Mouse (Mus musculus) C2C12 (cell line): ENCODE results near the gene Scn1b. TPM values are rescaled to one million over a fixed set of nuclear protein-coding genes. Genes with fewer than 3 reads are reported as not detected.

Source experiments
- H3K27me3 ChIP-seq: one replicate; pipeline ENCODE4 v1.6.1; 2011; ENCODE audit not compliant: control insufficient read depth, insufficient read depth, insufficient read length
- H3K36me3 ChIP-seq: one replicate; pipeline ENCODE4 v1.6.1; 2011; ENCODE audit not compliant: control insufficient read depth, insufficient read depth
- H3K4me3 ChIP-seq: one replicate; pipeline ENCODE4 v1.5.1; 2011; ENCODE audit warnings: mild to moderate bottlenecking, control low read depth; ENCODE audit not compliant: poor library complexity, insufficient read depth, severe bottlenecking
- H3K79me2 ChIP-seq: one replicate; pipeline ENCODE4 v1.6.1; 2011; ENCODE audit not compliant: control insufficient read depth, insufficient read depth
- H3K79me3 ChIP-seq: one replicate; pipeline ENCODE4 v1.6.1; 2011; ENCODE audit warnings: low read depth, control low read depth
- H3ac ChIP-seq: one replicate; pipeline ENCODE3; 2011; ENCODE audit warnings: low read depth; ENCODE audit not compliant: control insufficient read depth, insufficient read length
- CEBPB ChIP-seq: IDR thresholded peaks from one replicate; pipeline ENCODE4 v1.6.1; 2011; ENCODE audit warnings: low read depth, mild to moderate bottlenecking, control low read depth, moderate library complexity
- CTCF ChIP-seq: IDR thresholded peaks from one replicate; pipeline ENCODE4 v1.5.1; 2011; ENCODE audit not compliant: control insufficient read depth, insufficient read depth, insufficient read length
- FOSL1 ChIP-seq: IDR thresholded peaks from one replicate; pipeline ENCODE4 v1.8.0; 2011; ENCODE audit warnings: mild to moderate bottlenecking, low read length; ENCODE audit not compliant: poor library complexity, insufficient read depth, severe bottlenecking
- MAX ChIP-seq: IDR thresholded peaks from one replicate; pipeline ENCODE4 v1.6.1; 2011; ENCODE audit warnings: mild to moderate bottlenecking, control low read depth
- MYOD1 ChIP-seq: IDR thresholded peaks from one replicate; pipeline ENCODE4 v1.6.1; 2011; ENCODE audit warnings: low read depth; ENCODE audit not compliant: control insufficient read depth, insufficient read length
- MYOG ChIP-seq: IDR thresholded peaks from one replicate; pipeline ENCODE4 v1.6.1; 2011; ENCODE audit not compliant: control insufficient read depth, insufficient read length; ENCODE audit errors: extremely low read depth
- USF1 ChIP-seq: IDR thresholded peaks from one replicate; pipeline ENCODE4 v1.6.1; 2011; ENCODE audit warnings: low read depth, mild to moderate bottlenecking, control low read depth, moderate library complexity
- polyA plus RNA-seq: library from polyadenylated mRNA; unstranded; fragments of >200 nt; fragmentation: generic; extraction: Trizol; gene quantifications from one replicate; pipeline ENCODE4 v1.2.1, GENCODE M21; 2012; ENCODE audit warnings: missing spikeins

Gene Scn1b
- polyA plus RNA-seq, 1 experiment = 2.3 TPM

DNA sequence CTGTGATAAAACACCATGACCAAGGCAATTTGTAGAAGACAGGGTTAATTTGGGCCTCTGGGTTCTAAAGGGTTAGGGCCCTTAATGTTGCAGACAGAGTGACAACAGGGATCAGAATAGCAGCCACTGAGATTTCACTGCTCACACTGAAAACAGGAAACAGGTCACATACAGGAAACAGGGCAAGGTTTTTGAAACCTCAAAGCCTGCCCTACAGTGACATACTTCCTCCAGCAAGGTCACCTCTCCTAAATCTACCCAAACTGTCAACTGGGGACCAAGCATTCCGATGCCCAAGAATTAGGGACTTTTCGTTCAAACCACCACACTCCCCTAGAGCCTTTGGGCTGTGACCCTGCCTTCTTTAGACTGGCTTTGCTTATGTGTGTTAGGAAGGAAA is 37.1 kb downstream of the Scn1b start:
- Histone ChIP-seq H3K79me2 (no peaks in the 10 kb centered on the region), H3K4me3 (no peak overlapping the region), H3K79me3 (no peaks in the 10 kb centered on the region), H3K36me3 (no peaks in the 10 kb centered on the region), H3ac (no peak overlapping the region), H3K27me3 (peaks cover 26% of the 10 kb centered on the region)
- TF ChIP-seq MYOD1 (no peak), CEBPB (no peak), USF1 (no peak), CTCF (no peak), MYOG (no peak), MAX (no peak), FOSL1 (no peak)

GRCm38 (mm10) chr7:31088206-31088605 is 38.6 kb downstream of the Scn1b start:
- no peak for TF ChIP-seq CTCF
- no peak for TF ChIP-seq FOSL1
- no peak for TF ChIP-seq MYOG
- TF ChIP-seq USF1 = no peak
- TF ChIP-seq MYOD1 = no peak
- no peak for TF ChIP-seq MAX
- TF ChIP-seq CEBPB = no peak

DNA sequence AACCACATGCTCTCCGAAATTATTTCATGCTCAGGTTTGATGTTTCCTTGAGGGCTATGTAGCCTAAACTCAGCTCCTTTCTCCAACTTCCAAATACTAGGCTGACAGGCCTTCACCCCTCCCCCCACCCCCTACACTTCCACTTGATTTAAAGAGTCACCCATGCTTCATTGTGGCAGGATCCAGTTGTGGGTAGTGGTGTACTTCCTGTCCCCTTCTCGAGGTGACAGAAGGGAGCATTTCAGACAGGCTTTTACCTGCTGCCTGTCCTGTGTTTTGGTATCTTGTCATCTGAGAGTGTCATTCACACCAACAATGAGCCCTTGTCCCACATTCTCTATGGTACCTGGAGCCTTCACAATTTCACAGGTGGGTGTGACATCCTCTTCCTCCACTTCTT is 39.5 kb downstream of the Scn1b start:
- Histone ChIP-seq H3K4me3 (no peak overlapping the region), H3K79me3 (no peaks in the 10 kb centered on the region), H3K27me3 (peaks cover 8% of the 10 kb centered on the region), H3ac (no peak overlapping the region), H3K36me3 (no peaks in the 10 kb centered on the region), H3K79me2 (no peaks in the 10 kb centered on the region)
- TF ChIP-seq MAX = no peak
- no peak for TF ChIP-seq FOSL1
- no peak for TF ChIP-seq MYOG
- TF ChIP-seq MYOD1 = no peak

More at GRCm38 (mm10) chr7:31088206-31088605, 38.6 kb downstream of the Scn1b start:
- peaks cover 14% of the 10 kb centered on the region for H3K27me3 ChIP-seq
- no peaks in the 10 kb centered on the region for H3K79me2 ChIP-seq
- no peak overlapping the region for H3K4me3 ChIP-seq
- no peaks in the 10 kb centered on the region for H3K79me3 ChIP-seq
- no peak overlapping the region for H3ac ChIP-seq
- no peaks in the 10 kb centered on the region for H3K36me3 ChIP-seq

DNA sequence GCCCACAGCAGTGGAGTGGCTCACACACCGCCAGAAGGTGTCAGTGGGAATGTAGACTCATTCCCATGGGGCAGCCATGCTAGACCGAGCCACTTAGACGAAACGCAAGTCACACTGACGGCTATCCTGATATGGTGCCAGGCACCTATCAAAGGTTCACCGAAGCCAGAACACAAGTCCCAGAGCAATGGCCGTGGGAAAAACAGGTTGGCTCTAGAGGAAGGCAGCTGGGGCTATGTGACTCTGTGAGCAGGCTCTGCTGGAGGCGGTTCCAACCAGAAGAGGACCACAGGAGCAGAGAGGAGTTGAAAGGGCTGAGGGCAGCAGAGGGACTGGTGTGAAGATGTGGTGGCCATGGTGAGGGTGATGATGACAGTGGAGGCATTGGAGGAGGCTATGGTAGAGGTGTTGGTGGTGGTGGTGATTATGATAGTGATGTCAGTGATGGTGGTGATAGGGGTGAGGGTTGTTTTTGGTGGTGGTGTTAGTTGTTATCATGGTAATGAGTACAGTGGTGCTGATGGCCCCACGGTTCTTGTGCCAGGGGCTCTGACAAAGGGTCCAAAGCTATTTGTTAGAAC is 40.5 kb downstream of the Scn1b start:
- H3K79me3 ChIP-seq = no peaks in the 10 kb centered on the region
- no peak for TF ChIP-seq USF1
- no peak for TF ChIP-seq CEBPB
- no peak for TF ChIP-seq CTCF
- TF ChIP-seq MYOD1 = no peak
- TF ChIP-seq FOSL1 = no peak
- no peak for TF ChIP-seq MAX
- TF ChIP-seq MYOG = no peak
- H3K27me3 ChIP-seq = no peaks in the 10 kb centered on the region
- H3ac ChIP-seq = no peak overlapping the region
- no peaks in the 10 kb centered on the region for H3K79me2 ChIP-seq
- no peaks in the 10 kb centered on the region for H3K36me3 ChIP-seq
- no peak overlapping the region for H3K4me3 ChIP-seq

DNA sequence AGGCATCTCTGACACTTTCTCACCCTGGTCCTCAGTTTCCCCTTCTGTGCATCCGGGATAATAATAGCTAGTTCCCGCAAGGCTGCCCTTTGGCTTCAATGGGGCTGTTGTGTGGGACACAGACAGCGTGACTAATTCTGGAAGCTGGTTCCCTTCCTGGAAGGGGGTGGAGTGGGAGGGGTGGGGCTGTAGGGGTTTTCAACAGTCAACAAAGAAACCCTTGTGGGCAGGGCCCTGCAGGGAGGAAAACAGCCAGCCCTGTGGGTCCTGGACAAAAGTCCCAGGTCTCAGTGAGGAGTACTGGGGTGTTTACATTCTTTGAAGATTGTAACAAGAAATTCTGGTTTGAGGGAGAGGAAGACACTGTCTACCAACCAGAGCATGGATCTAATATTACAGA is 41.6 kb downstream of the Scn1b start:
- H3K79me3 ChIP-seq = no peaks in the 10 kb centered on the region
- no peak overlapping the region for H3K4me3 ChIP-seq
- no peaks in the 10 kb centered on the region for H3K36me3 ChIP-seq
- H3K27me3 ChIP-seq = no peaks in the 10 kb centered on the region
- no peak overlapping the region for H3ac ChIP-seq
- no peaks in the 10 kb centered on the region for H3K79me2 ChIP-seq
- no peak for TF ChIP-seq MYOD1
- no peak for TF ChIP-seq CTCF
- no peak for TF ChIP-seq MYOG
- no peak for TF ChIP-seq FOSL1
- no peak for TF ChIP-seq CEBPB
- TF ChIP-seq MAX = no peak
- no peak for TF ChIP-seq USF1

DNA sequence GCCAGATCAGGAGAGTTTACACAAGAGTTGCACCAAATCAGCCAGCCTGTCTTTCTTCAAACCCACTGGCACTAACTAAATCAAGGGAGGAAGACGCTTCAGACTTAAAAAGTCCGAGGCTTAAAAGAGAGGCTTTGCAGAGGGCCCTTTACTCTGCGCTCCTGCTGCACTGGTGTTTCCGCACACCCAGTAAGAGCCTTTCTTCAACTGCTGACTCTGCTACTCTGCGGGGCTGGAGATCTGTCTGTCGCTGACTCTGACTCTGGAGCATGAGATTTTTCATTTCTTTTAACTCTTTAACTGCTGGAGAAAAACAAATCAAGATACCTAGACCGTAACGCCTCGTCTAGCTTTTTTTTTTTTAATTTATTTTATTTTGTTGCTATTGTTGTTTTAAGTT is 42.7 kb downstream of the Scn1b start:
- no peaks in the 10 kb centered on the region for H3K27me3 ChIP-seq
- no peak overlapping the region for H3K4me3 ChIP-seq

More for the DNA sequence above, 42.7 kb downstream of the Scn1b start:
- H3K79me2 ChIP-seq = no peaks in the 10 kb centered on the region
- no peak overlapping the region for H3ac ChIP-seq
- no peaks in the 10 kb centered on the region for H3K36me3 ChIP-seq
- no peak for TF ChIP-seq USF1
- no peak for TF ChIP-seq FOSL1
- no peak for TF ChIP-seq MYOG
- TF ChIP-seq MAX = no peak
- TF ChIP-seq CEBPB = no peak
- TF ChIP-seq MYOD1 = no peak
- no peak for TF ChIP-seq CTCF
- H3K79me3 ChIP-seq = no peaks in the 10 kb centered on the region
